Comparison of ENCODE assay signal across 10 mouse cellular contexts in the genomic region with DNA sequence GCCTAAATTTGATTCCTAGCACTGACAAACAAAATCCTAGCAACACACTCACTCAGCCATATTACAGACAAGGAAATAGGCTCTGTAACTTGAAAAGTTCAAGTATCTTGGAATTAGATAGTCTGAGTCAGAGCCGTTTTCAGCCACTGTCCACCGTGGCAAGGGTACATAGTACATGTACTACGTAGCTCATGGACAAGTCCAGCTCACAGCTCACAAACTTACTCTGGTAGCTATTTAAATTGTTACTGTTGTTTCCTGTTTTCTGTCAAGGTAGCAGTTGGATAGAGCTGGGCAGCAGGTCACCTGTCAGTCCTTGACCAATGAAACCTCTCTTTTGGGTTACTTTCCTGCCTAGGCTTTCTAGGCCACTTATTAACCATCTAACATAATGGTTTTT. TPM values are rescaled to one million over a fixed set of nuclear protein-coding genes. Genes with fewer than 3 reads are reported as not detected.
DNase-seq lines count a peak whose midpoint lies in the region; ATAC-seq and TF ChIP-seq lines count a peak whose summit lies in the region.
"Had no signal": no experiment of that assay in that cellular context is flagged by ENCODE, and none has a peak within 500 bp of the region (broad histone marks: within the 10 kb centered on the region; RNA-seq: fewer than 3 reads in every experiment).

No protein-coding gene starts in this region.

- H3K4me3 ChIP-seq in embryonic facial prominence, embryonic 12.5 days, result no peak overlapping the region
- no peak overlapping the region for H3K4me3 ChIP-seq in embryonic facial prominence, embryonic 10.5 days
- H3K4me3 ChIP-seq in limb, embryonic 12.5 days (replicated peaks), result no peak overlapping the region
- no peak overlapping the region for H3K4me3 ChIP-seq in limb, embryonic 10.5 days
- peak overlapping the region; percentile 2; the same call in 1 of the 2 replicates for H3K4me3 ChIP-seq in intestine, embryonic 16.5 days (ENCODE audit: low read length)
- no peak overlapping the region for H3K4me3 ChIP-seq in midbrain, postnatal 0 days (ENCODE audit: low read depth, low read length)

- H3K27ac ChIP-seq in embryonic facial prominence, embryonic 12.5 days, result no peak overlapping the region
- H3K27ac ChIP-seq in embryonic facial prominence, embryonic 10.5 days (replicated peaks), result no peak overlapping the region
- no peak overlapping the region for H3K27ac ChIP-seq in limb, embryonic 12.5 days
- no peak overlapping the region for H3K27ac ChIP-seq in limb, embryonic 10.5 days
- H3K27ac ChIP-seq in intestine, embryonic 16.5 days (ENCODE audit: low read length), result peak overlapping the region; percentile 23; the same call in 1 of the 2 replicates
- no peak overlapping the region for H3K27ac ChIP-seq in midbrain, postnatal 0 days (ENCODE audit: low read depth, low read length)

- ATAC-seq in embryonic facial prominence, embryonic 12.5 days (ENCODE audit: insufficient number of reproducible peaks, insufficient read depth, low FRiP score, low TSS enrichment), result no peak
- no peak for ATAC-seq in limb, embryonic 12.5 days (ENCODE audit: insufficient number of reproducible peaks, insufficient read depth, low FRiP score, low TSS enrichment, low read depth)
- no peak for ATAC-seq in intestine, embryonic 16.5 days
- no peak for ATAC-seq in midbrain, postnatal 0 days (ENCODE audit: low FRiP score)
- no peak for ATAC-seq in erythroblast, adult 5-6 weeks (replicated peaks; ENCODE audit: low FRiP score, poor library complexity, severe bottlenecking)
- ATAC-seq: Patski had no signal

- DNase-seq in embryonic facial prominence, embryonic 10.5 days (ENCODE audit: low spot score), result no peak
- DNase-seq in limb, embryonic 10.5 days (ENCODE audit: low spot score), result no peak
- no peak for DNase-seq in midbrain, postnatal 0 days (ENCODE audit: low spot score)
- DNase-seq in layer of hippocampus, postnatal 25 days (ENCODE audit: extremely low spot score in 1 of 2, low spot score in 1 of 2), result no peak

- no peak for TF ChIP-seq CTCF in midbrain, postnatal 0 days (IDR thresholded peaks at IDR 0.05)

- H3K9me3 ChIP-seq in embryonic facial prominence, embryonic 12.5 days, result no peaks in the 10 kb centered on the region
- H3K9me3 ChIP-seq in embryonic facial prominence, embryonic 10.5 days, result no peaks in the 10 kb centered on the region
- H3K9me3 ChIP-seq in limb, embryonic 12.5 days, result no peaks in the 10 kb centered on the region
- no peaks in the 10 kb centered on the region for H3K9me3 ChIP-seq in limb, embryonic 10.5 days (replicated peaks)
- no peaks in the 10 kb centered on the region for H3K9me3 ChIP-seq in intestine, embryonic 16.5 days (ENCODE audit: control insufficient read depth, low read length)
- no peaks in the 10 kb centered on the region for H3K9me3 ChIP-seq in midbrain, postnatal 0 days (ENCODE audit: low read length)

- peak overlapping the region; percentile 85; the same call in 1 of the 2 replicates for H3K4me2 ChIP-seq in embryonic facial prominence, embryonic 12.5 days (replicated peaks)
- peak overlapping the region; percentile 86 for H3K4me2 ChIP-seq in limb, embryonic 12.5 days
- peak overlapping the region; percentile 63 for H3K4me2 ChIP-seq in intestine, embryonic 16.5 days (ENCODE audit: low read depth, low read length)
- peak overlapping the region; percentile 73 for H3K4me2 ChIP-seq in midbrain, postnatal 0 days (ENCODE audit: low read depth, low read length, poor library complexity, severe bottlenecking)

- peaks cover 23% of the 10 kb centered on the region for H3K4me1 ChIP-seq in embryonic facial prominence, embryonic 12.5 days
- H3K4me1 ChIP-seq in embryonic facial prominence, embryonic 10.5 days, result peaks cover 34% of the 10 kb centered on the region
- H3K4me1 ChIP-seq in limb, embryonic 12.5 days (replicated peaks), result peaks cover 32% of the 10 kb centered on the region
- peaks cover 28% of the 10 kb centered on the region for H3K4me1 ChIP-seq in limb, embryonic 10.5 days
- H3K4me1 ChIP-seq in intestine, embryonic 16.5 days (ENCODE audit: control insufficient read depth, insufficient read depth, low read length), result peaks cover 23% of the 10 kb centered on the region
- H3K4me1 ChIP-seq in midbrain, postnatal 0 days (ENCODE audit: insufficient read depth, low read length), result peaks cover 17% of the 10 kb centered on the region

- no peaks in the 10 kb centered on the region for H3K27me3 ChIP-seq in embryonic facial prominence, embryonic 12.5 days
- no peaks in the 10 kb centered on the region for H3K27me3 ChIP-seq in embryonic facial prominence, embryonic 10.5 days (replicated peaks; ENCODE audit: low read depth, poor library complexity, severe bottlenecking)
- no peaks in the 10 kb centered on the region for H3K27me3 ChIP-seq in limb, embryonic 12.5 days
- H3K27me3 ChIP-seq in limb, embryonic 10.5 days (ENCODE audit: low read depth, poor library complexity, severe bottlenecking), result no peaks in the 10 kb centered on the region
- no peaks in the 10 kb centered on the region for H3K27me3 ChIP-seq in intestine, embryonic 16.5 days (replicated peaks; ENCODE audit: control insufficient read depth, insufficient read depth, low read length)
- no peaks in the 10 kb centered on the region for H3K27me3 ChIP-seq in midbrain, postnatal 0 days (ENCODE audit: insufficient read depth, low read length)
- H3K27me3 ChIP-seq: Patski had no signal

- 91% methylated on average over 3 of the region's 3 CpGs for WGBS in embryonic facial prominence, embryonic 12.5 days
- 93% methylated on average over 3 of the region's 3 CpGs for WGBS in embryonic facial prominence, embryonic 10.5 days
- WGBS in limb, embryonic 12.5 days, result 95% methylated on average over 3 of the region's 3 CpGs
- WGBS in limb, embryonic 10.5 days, result 94% methylated on average over 3 of the region's 3 CpGs
- WGBS in intestine, embryonic 16.5 days, result 63% methylated on average over 3 of the region's 3 CpGs
- 99% methylated on average over 3 of the region's 3 CpGs for WGBS in midbrain, postnatal 0 days

- peaks cover 3% of the 10 kb centered on the region; the same call in 1 of the 2 replicates for H3K36me3 ChIP-seq in embryonic facial prominence, embryonic 12.5 days
- peaks cover 24% of the 10 kb centered on the region for H3K36me3 ChIP-seq in embryonic facial prominence, embryonic 10.5 days (replicated peaks)
- H3K36me3 ChIP-seq in limb, embryonic 12.5 days, result peaks cover 18% of the 10 kb centered on the region
- peaks cover 28% of the 10 kb centered on the region for H3K36me3 ChIP-seq in limb, embryonic 10.5 days
- H3K36me3 ChIP-seq in intestine, embryonic 16.5 days (ENCODE audit: control insufficient read depth, insufficient read depth, low read length), result no peaks in the 10 kb centered on the region
- no peaks in the 10 kb centered on the region for H3K36me3 ChIP-seq in midbrain, postnatal 0 days (ENCODE audit: insufficient read depth, low read length)

- H3K9ac ChIP-seq in embryonic facial prominence, embryonic 12.5 days, result no peak overlapping the region
- H3K9ac ChIP-seq in limb, embryonic 12.5 days (replicated peaks), result peak overlapping the region; percentile 31; the same call in 1 of the 2 replicates
- 0 out of 2 replicates have a peak overlapping the region, but pooled peaks have one; percentile 4 for H3K9ac ChIP-seq in intestine, embryonic 16.5 days (ENCODE audit: low read depth, low read length)
- no peak overlapping the region for H3K9ac ChIP-seq in midbrain, postnatal 0 days (replicated peaks; ENCODE audit: low read length, poor library complexity, severe bottlenecking)

RNA-seq across cellular contexts. Expression of a gene that starts 2.2 kb away (rescaled TPM):
- 308 and 329 TPM in 2 replicates for polyA plus RNA-seq in embryonic facial prominence, embryonic 12.5 days (2016; fragmentation: Nextera tagmentation; extraction: Ambion mirVana)
- 502 and 512 TPM in 2 replicates for polyA plus RNA-seq in embryonic facial prominence, embryonic 10.5 days (2016; fragmentation: Nextera tagmentation; extraction: Ambion mirVana)
- 357 and 362 TPM in 2 replicates for polyA plus RNA-seq in limb, embryonic 12.5 days (2016; fragmentation: Nextera tagmentation; extraction: Ambion mirVana)
- polyA plus RNA-seq in limb, embryonic 10.5 days (2016; fragmentation: Nextera tagmentation; extraction: Ambion mirVana), result 520 and 554 TPM in 2 replicates
- 206 and 241 TPM in 2 replicates for polyA plus RNA-seq in intestine, embryonic 16.5 days (2015; fragmentation: Nextera tagmentation; extraction: Ambion mirVana)
- 69.5 and 83.4 TPM in 2 replicates for total RNA-seq in midbrain, postnatal 0 days (2014; rRNA removed)
- polyA plus RNA-seq in midbrain, postnatal 0 days (2015; fragmentation: Nextera tagmentation; extraction: Ambion mirVana), result 281 and 289 TPM in 2 replicates
- 13.2 and 23.4 TPM in 2 replicates for total RNA-seq in erythroblast, adult 5-6 weeks (2015; ENCODE audit: low replicate concordance)
- 5.6 and 17.7 TPM in 2 replicates for total RNA-seq in erythroblast, adult 5-6 weeks (2017; ENCODE audit: low replicate concordance)
- 10 to 100 TPM; 37.0 to 42.8 TPM for total RNA-seq in layer of hippocampus, postnatal 25 days (2021)

RNA-seq across cellular contexts. Expression of a gene that starts 2.7 kb away (rescaled TPM):
- polyA plus RNA-seq in embryonic facial prominence, embryonic 12.5 days (2016; fragmentation: Nextera tagmentation; extraction: Ambion mirVana), result 23.9 and 25.3 TPM in 2 replicates
- polyA plus RNA-seq in embryonic facial prominence, embryonic 10.5 days (2016; fragmentation: Nextera tagmentation; extraction: Ambion mirVana), result 24.6 and 25.7 TPM in 2 replicates
- polyA plus RNA-seq in limb, embryonic 12.5 days (2016; fragmentation: Nextera tagmentation; extraction: Ambion mirVana), result 26.1 and 26.6 TPM in 2 replicates
- 24.7 and 26.0 TPM in 2 replicates for polyA plus RNA-seq in limb, embryonic 10.5 days (2016; fragmentation: Nextera tagmentation; extraction: Ambion mirVana)
- polyA plus RNA-seq in intestine, embryonic 16.5 days (2015; fragmentation: Nextera tagmentation; extraction: Ambion mirVana), result 26.9 and 29.0 TPM in 2 replicates
- total RNA-seq in midbrain, postnatal 0 days (2014; rRNA removed), result 17.6 and 23.9 TPM in 2 replicates
- polyA plus RNA-seq in midbrain, postnatal 0 days (2015; fragmentation: Nextera tagmentation; extraction: Ambion mirVana), result 19.3 and 19.7 TPM in 2 replicates
- 3.8 and 8.8 TPM in 2 replicates for total RNA-seq in erythroblast, adult 5-6 weeks (2015; ENCODE audit: low replicate concordance)
- total RNA-seq in erythroblast, adult 5-6 weeks (2017; ENCODE audit: low replicate concordance), result 2.9 and 6.1 TPM in 2 replicates
- 10 to 100 TPM; 37.3 to 42.7 TPM for total RNA-seq in layer of hippocampus, postnatal 25 days (2021)

RNA-seq across cellular contexts. Expression of a gene that starts 46.0 kb away (rescaled TPM):
- 1.5 and 2.5 TPM in 2 replicates for polyA plus RNA-seq in embryonic facial prominence, embryonic 12.5 days (2016; fragmentation: Nextera tagmentation; extraction: Ambion mirVana)
- 0.40 and 0.59 TPM in 2 replicates for polyA plus RNA-seq in embryonic facial prominence, embryonic 10.5 days (2016; fragmentation: Nextera tagmentation; extraction: Ambion mirVana)
- polyA plus RNA-seq in limb, embryonic 12.5 days (2016; fragmentation: Nextera tagmentation; extraction: Ambion mirVana), result 0.44 TPM in 1 of 2 replicates, not detected in the other
- polyA plus RNA-seq in limb, embryonic 10.5 days (2016; fragmentation: Nextera tagmentation; extraction: Ambion mirVana), result 0.13 TPM in 2 replicates
- polyA plus RNA-seq in intestine, embryonic 16.5 days (2015; fragmentation: Nextera tagmentation; extraction: Ambion mirVana), result 11.5 and 12.1 TPM in 2 replicates
- total RNA-seq in midbrain, postnatal 0 days (2014; rRNA removed), result 4.9 and 6.6 TPM in 2 replicates
- polyA plus RNA-seq in midbrain, postnatal 0 days (2015; fragmentation: Nextera tagmentation; extraction: Ambion mirVana), result 2.9 and 3.3 TPM in 2 replicates
- total RNA-seq in erythroblast, adult 5-6 weeks (2015; ENCODE audit: low replicate concordance), result not detected in 2 replicates
- 0.77 TPM in 1 of 2 replicates, not detected in the other for total RNA-seq in erythroblast, adult 5-6 weeks (2017; ENCODE audit: low replicate concordance)
- 1 to 10 TPM; 6.2 to 7.5 TPM for total RNA-seq in layer of hippocampus, postnatal 25 days (2021)
- total RNA-seq: granulocyte monocyte progenitor cell, adult 5-6 weeks had no signal
- polyA plus RNA-seq: Patski had no signal

Comparison
In these comparisons a context has a peak if more than half of its experiments do, and no peak if none do; other contexts are left out.
1. H3K9ac ChIP-seq: peak in limb, embryonic 12.5 days (single experiment) and intestine, embryonic 16.5 days (single experiment); none in embryonic facial prominence, embryonic 12.5 days (single experiment) and midbrain, postnatal 0 days (single experiment).
2. Peak in every context shown above with its lines, with median percentiles within 50 percentile points of each other: H3K4me2 ChIP-seq.